Mouse (Mus musculus) midbrain, postnatal 0 days (tissue): ENCODE measurements at regions not wholly inside any gene's neighbourhood (a gene's known extent, or its start where the extent isn't known, plus 50 kb on each side); places are given as distances from the start of the nearest gene placed in this dataset.
A peak's percentile ranks its signal among the peaks of the same experiment; 100 is the strongest.

ENCODE experiments used
- ATAC-seq: fragments of 200-750 bp; cut with Nextera tagmentation; 2 replicates; pipeline ENCODE4 v1.8.0; 2017; ENCODE audit warnings: moderate number of reproducible peaks, mild to moderate bottlenecking, moderate TSS enrichment, moderate library complexity; ENCODE audit not compliant: low FRiP score
- DNase-seq: peaks from one replicate; pipeline ENCODE4 v3.0.0-alpha.2; 2015; ENCODE audit warnings: low spot score
- H3K27ac ChIP-seq: fragments of 300-500 bp; sonication (generic); 2 replicates; pipeline ENCODE4 v1.5.1; 2014; ENCODE audit warnings: low read depth, mild to moderate bottlenecking, low read length, mixed read lengths
- H3K27me3 ChIP-seq: fragments of 300-500 bp; sonication (generic); 2 replicates; pipeline ENCODE4 v1.6.1; 2014; ENCODE audit warnings: low read length, control low read depth, mixed read lengths; ENCODE audit not compliant: insufficient read depth
- H3K36me3 ChIP-seq: fragments of 300-500 bp; sonication (generic); 2 replicates; pipeline ENCODE4 v1.6.1; 2014; ENCODE audit warnings: low read length, control low read depth, mixed read lengths; ENCODE audit not compliant: insufficient read depth
- H3K4me1 ChIP-seq: fragments of 300-500 bp; sonication (generic); 2 replicates; pipeline ENCODE4 v1.6.1; 2014; ENCODE audit warnings: mild to moderate bottlenecking, control low read depth, antibody characterized with exemption, low read length, mixed read lengths; ENCODE audit not compliant: insufficient read depth
- H3K4me2 ChIP-seq: fragments of 300-500 bp; sonication (generic); 2 replicates; pipeline ENCODE4 v1.6.1; 2014; ENCODE audit warnings: low read depth, mild to moderate bottlenecking, low read length, mixed read lengths; ENCODE audit not compliant: poor library complexity, severe bottlenecking
- H3K4me3 ChIP-seq: fragments of 300-500 bp; sonication (generic); 2 replicates; pipeline ENCODE4 v1.5.1; 2014; ENCODE audit warnings: low read depth, mild to moderate bottlenecking, low read length, moderate library complexity
- H3K9ac ChIP-seq: fragments of 300-500 bp; sonication (generic); replicated peaks from 2 replicates; pipeline ENCODE4 v1.6.1; 2014; ENCODE audit warnings: mild to moderate bottlenecking, low read length, moderate library complexity, mixed read lengths; ENCODE audit not compliant: poor library complexity, severe bottlenecking
- H3K9me3 ChIP-seq: fragments of 300-500 bp; sonication (generic); 2 replicates; pipeline ENCODE4 v1.6.1; 2016; ENCODE audit warnings: low read length, control low read depth
- CTCF ChIP-seq: IDR thresholded peaks from 2 replicates; pipeline ENCODE4 v1.5.1; 2016; ENCODE audit warnings: antibody characterized with exemption, mild to moderate bottlenecking
- WGBS: fragments of 180-500 bp; shearing (Covaris S2); extraction: QIAGEN DNeasy Blood & Tissue Kit; methylation state at CpG from one replicate; pipeline ENCODE4 v1.1.7; 2014; 5-methylcytosine and 5-hydroxymethylcytosine counted together

DNA sequence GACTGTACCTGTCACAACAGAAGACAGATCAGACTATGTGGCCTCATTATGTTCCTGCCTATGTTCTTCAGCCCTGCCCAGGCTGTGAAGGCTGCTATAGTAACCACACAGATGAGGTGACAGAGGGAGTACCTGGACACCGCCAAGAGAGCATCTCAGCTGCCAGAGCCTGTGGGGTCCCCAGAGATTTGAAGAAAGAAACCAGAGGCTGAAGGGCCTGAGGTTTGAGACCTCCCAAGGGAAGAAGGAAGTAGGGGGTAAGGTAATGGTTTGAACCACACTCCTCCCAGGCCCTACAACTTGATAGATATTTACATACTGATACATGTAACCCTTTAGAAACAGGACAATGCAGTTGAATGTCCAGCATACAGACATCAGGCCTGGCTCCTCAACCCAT is 407.7 kb downstream of the Ptpru start:
- no peak for TF ChIP-seq CTCF
- H3K4me3 ChIP-seq, result no peak overlapping the region
- no peak for DNase-seq
- no peak overlapping the region for H3K9ac ChIP-seq
- H3K9me3 ChIP-seq, result no peaks in the 10 kb centered on the region
- no peak for ATAC-seq
- peaks cover 5% of the 10 kb centered on the region; the same call in 1 of the 2 replicates for H3K4me1 ChIP-seq
- no peak overlapping the region for H3K27ac ChIP-seq
- 91% methylated on average over 1 of the region's 1 CpGs for WGBS
- no peaks in the 10 kb centered on the region for H3K36me3 ChIP-seq
- H3K27me3 ChIP-seq, result no peaks in the 10 kb centered on the region
- H3K4me2 ChIP-seq, result no peak overlapping the region

GRCm38 (mm10) chr4:131431188-131431587 is 406.9 kb downstream of the Ptpru start:
- no peak overlapping the region for H3K27ac ChIP-seq
- no peak overlapping the region for H3K9ac ChIP-seq
- H3K9me3 ChIP-seq, result no peaks in the 10 kb centered on the region
- TF ChIP-seq CTCF, result peak; percentile 99
- no peak for ATAC-seq
- 5% methylated on average over 5 of the region's 5 CpGs for WGBS
- no peaks in the 10 kb centered on the region for H3K27me3 ChIP-seq
- no peaks in the 10 kb centered on the region for H3K36me3 ChIP-seq
- H3K4me1 ChIP-seq, result peaks cover 5% of the 10 kb centered on the region; the same call in 1 of the 2 replicates
- peak; percentile 77 for DNase-seq
- no peak overlapping the region for H3K4me3 ChIP-seq
- H3K4me2 ChIP-seq, result no peak overlapping the region

- Histone ChIP-seq H3K9me3 (no peaks in the 10 kb centered on the region), H3K27me3 (no peaks in the 10 kb centered on the region), H3K9ac (no peak overlapping the region), H3K4me3 (no peak overlapping the region), H3K4me1 (peaks cover 5% of the 10 kb centered on the region; the same call in 1 of the 2 replicates), H3K36me3 (no peaks in the 10 kb centered on the region), H3K27ac (no peak overlapping the region), H3K4me2 (no peak overlapping the region)
- WGBS, result 33% methylated on average over 13 of the region's 13 CpGs
- ATAC-seq, result no peak
- DNase-seq, result no peak
- no peak for TF ChIP-seq CTCF
These were observed 405.4 kb downstream of the Ptpru start for GRCm38 (mm10) chr4:131432591-131433177.

- ATAC-seq (no peak), DNase-seq (no peak)
These were observed 402.9 kb downstream of the Ptpru start for GRCm38 (mm10) chr4:131435222-131435621.

DNA sequence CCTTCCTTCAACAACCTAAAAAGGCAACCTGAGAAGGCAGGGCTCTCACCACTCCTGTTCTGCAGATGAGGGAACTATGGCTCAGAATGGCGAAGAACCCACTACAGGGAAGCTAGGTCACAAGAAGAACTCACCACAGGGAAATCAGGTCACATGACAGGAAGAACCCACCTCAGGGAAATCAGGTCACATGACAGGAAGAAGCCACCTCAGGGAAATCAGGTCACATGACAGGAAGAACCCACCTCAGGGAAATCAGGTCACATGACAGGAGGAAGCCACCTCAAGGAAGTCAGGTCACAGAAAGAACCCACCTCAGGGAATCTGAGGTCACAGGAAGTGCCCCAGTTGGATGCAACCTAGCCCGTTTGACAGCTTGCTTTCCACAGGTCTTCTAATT is 399.7 kb downstream of the Ptpru start:
- Histone ChIP-seq H3K4me3 (no peak overlapping the region), H3K27me3 (no peaks in the 10 kb centered on the region), H3K4me2 (no peak overlapping the region), H3K9me3 (no peaks in the 10 kb centered on the region), H3K4me1 (no peaks in the 10 kb centered on the region), H3K27ac (no peak overlapping the region), H3K36me3 (no peaks in the 10 kb centered on the region), H3K9ac (no peak overlapping the region)
- no peak for TF ChIP-seq CTCF
- DNase-seq, result no peak
- 85% methylated on average over 2 of the region's 2 CpGs for WGBS
- no peak for ATAC-seq

More at GRCm38 (mm10) chr4:131435222-131435621, 402.9 kb downstream of the Ptpru start:
- H3K4me3 ChIP-seq, result no peak overlapping the region
- H3K27ac ChIP-seq, result no peak overlapping the region
- 77% methylated on average over 12 of the region's 12 CpGs for WGBS
- no peaks in the 10 kb centered on the region for H3K27me3 ChIP-seq
- H3K9me3 ChIP-seq, result no peaks in the 10 kb centered on the region
- TF ChIP-seq CTCF, result no peak
- H3K4me2 ChIP-seq, result no peak overlapping the region
- no peaks in the 10 kb centered on the region for H3K36me3 ChIP-seq
- no peaks in the 10 kb centered on the region; the same call in 1 of the 2 replicates for H3K4me1 ChIP-seq
- H3K9ac ChIP-seq, result no peak overlapping the region

DNA sequence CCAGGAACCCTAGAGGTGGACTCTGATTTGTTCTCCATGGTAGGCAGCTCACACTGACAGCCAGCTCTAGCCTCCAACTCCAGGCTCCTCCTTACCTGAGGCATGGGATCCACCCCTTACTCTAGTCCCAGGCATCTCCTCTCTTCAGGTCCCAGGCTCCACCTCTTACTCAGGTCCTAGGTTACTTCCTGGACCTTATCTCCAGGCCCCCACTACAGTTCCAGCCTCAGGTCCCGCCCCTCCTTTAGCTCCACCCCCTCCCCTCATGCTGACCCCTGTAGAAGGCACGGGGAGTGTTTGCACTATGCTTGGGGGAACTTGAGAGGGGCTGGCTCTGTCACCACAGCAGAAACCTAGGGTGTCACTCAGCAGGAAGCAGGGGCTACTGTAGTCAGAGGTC is 399.2 kb downstream of the Ptpru start:
- Histone ChIP-seq H3K27me3 (no peaks in the 10 kb centered on the region), H3K36me3 (no peaks in the 10 kb centered on the region), H3K9me3 (no peaks in the 10 kb centered on the region), H3K4me3 (no peak overlapping the region), H3K4me2 (no peak overlapping the region), H3K9ac (no peak overlapping the region), H3K27ac (no peak overlapping the region), H3K4me1 (no peaks in the 10 kb centered on the region)
- DNase-seq (no peak), ATAC-seq (no peak)
- no peak for TF ChIP-seq CTCF
- 52% methylated on average over 2 of the region's 2 CpGs for WGBS
